Comparison of ENCODE assay signal across 16 mouse cellular contexts in genomic region chrX:130473133-130473532, GRCm38 (mm10).
"Had no signal": no experiment of that assay in that cellular context is flagged by ENCODE, and none has a peak within 500 bp of the region (broad histone marks: within the 10 kb centered on the region; RNA-seq: fewer than 3 reads in every experiment).

No protein-coding gene starts in this region.

- H3K27ac ChIP-seq: limb, embryonic 10.5 days; limb, embryonic 13.5 days; liver, embryonic 12.5 days; liver, embryonic 15.5 days; lung, embryonic 15.5 days; midbrain, embryonic 10.5 days; midbrain, embryonic 13.5 days had no signal

- H3K4me2 ChIP-seq: limb, embryonic 13.5 days; liver, embryonic 12.5 days; liver, embryonic 15.5 days; lung, embryonic 15.5 days; midbrain, embryonic 13.5 days had no signal

- DNase-seq: kidney, adult 11 months; kidney, adult 8-10 months; kidney, postnatal 14 days; kidney, postnatal 4 days; liver; thymus, adult 18-20 months; thymus, postnatal 36 days had no signal

- H3K4me3 ChIP-seq: limb, embryonic 10.5 days; limb, embryonic 13.5 days; liver, embryonic 12.5 days; liver, embryonic 15.5 days; lung, embryonic 15.5 days; megakaryocyte, embryonic 14.5 days; midbrain, embryonic 10.5 days; midbrain, embryonic 13.5 days had no signal

- ATAC-seq: liver, embryonic 12.5 days; midbrain, embryonic 13.5 days; midbrain, embryonic 16.5 days had no signal

- H3K4me1 ChIP-seq: limb, embryonic 10.5 days; limb, embryonic 13.5 days; liver, embryonic 12.5 days; liver, embryonic 15.5 days; lung, embryonic 15.5 days; megakaryocyte, embryonic 14.5 days; midbrain, embryonic 10.5 days; midbrain, embryonic 13.5 days had no signal

- H3K27me3 ChIP-seq: limb, embryonic 13.5 days; liver, embryonic 12.5 days; liver, embryonic 15.5 days; lung, embryonic 15.5 days; megakaryocyte, embryonic 14.5 days; midbrain, embryonic 13.5 days had no signal

- H3K9me3 ChIP-seq: limb, embryonic 10.5 days; limb, embryonic 13.5 days; liver, embryonic 12.5 days; liver, embryonic 15.5 days; lung, embryonic 15.5 days; megakaryocyte, embryonic 14.5 days; midbrain, embryonic 10.5 days; midbrain, embryonic 13.5 days had no signal

- H3K36me3 ChIP-seq: limb, embryonic 10.5 days; limb, embryonic 13.5 days; liver, embryonic 12.5 days; liver, embryonic 15.5 days; lung, embryonic 15.5 days; midbrain, embryonic 10.5 days; midbrain, embryonic 13.5 days had no signal

- H3K9ac ChIP-seq: limb, embryonic 13.5 days; liver, embryonic 12.5 days; liver, embryonic 15.5 days; lung, embryonic 15.5 days; midbrain, embryonic 13.5 days had no signal
